Mouse (Mus musculus) left cerebral cortex, postnatal 10 days (tissue): ENCODE measurements around the gene Dcn. TPM values are rescaled to one million over a fixed set of nuclear protein-coding genes. Genes with fewer than 3 reads are reported as not detected.

Source experiments
- DNase-seq, 2 experiments: peaks; one replicate each; pipeline ENCODE4 v3.0.0; 2021 to 2022; ENCODE audit warnings: low spot score in 2 of 2, mixed read lengths in 1 of 2; ENCODE audit errors: extremely low spot score in 1 of 2
- intact Hi-C: fragments of 180-260 bp; cut with DNase I; formaldehyde crosslinking; loops from one replicate; pipeline ENCODE4 v1.15.1; 2025
- total RNA-seq, 2 experiments: library from RNA; stranded (reverse); gene quantifications; 2 replicates each; pipeline ENCODE4 v1.2.3; 2021

The Dcn gene
- total RNA-seq, 2 experiments from 2014 or later, result 24.6 to 33.5 TPM

DNA sequence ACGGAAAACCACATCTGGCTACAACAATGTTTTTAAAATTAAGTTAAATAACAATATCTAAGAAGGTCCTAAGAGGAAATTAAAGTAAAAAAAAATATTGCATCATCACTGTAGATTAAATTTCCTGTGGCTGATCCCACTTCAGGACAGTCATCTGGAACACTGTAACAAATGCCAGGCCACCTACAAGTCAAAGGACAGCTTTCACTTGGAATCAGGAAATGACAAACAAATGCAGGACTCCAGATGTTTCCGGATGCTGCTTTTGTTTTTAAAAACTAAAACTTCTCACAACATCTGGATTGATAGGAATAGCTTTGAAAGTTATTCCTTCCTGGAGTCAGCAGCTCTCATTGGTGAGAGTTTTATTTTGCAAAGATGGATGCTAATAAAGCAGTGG lies 57.5 kb downstream of the Dcn start:
- no peak for DNase-seq
- intact Hi-C loops, result no loop called here

DNA sequence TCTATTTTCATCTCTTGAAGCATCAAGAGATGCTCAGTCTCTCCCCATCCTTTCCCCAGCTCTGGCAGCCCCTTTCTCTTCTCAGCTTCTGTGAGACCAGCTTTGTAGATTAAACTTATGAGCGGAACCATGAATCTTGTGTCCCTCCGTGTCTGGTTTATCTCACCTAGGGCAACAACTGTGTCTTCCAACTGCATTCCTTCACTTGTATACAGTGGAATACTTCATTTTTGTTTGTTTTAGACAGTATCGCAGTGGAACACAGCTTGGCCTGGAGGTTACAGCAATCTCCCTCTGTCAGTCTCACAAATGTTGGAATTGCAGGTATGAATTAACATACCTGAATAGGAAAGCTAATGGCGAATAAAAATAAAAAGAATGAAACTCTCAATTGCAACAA lies 58.8 kb downstream of the Dcn start:
- intact Hi-C loops, result no loop called here
- no peak for DNase-seq

DNA sequence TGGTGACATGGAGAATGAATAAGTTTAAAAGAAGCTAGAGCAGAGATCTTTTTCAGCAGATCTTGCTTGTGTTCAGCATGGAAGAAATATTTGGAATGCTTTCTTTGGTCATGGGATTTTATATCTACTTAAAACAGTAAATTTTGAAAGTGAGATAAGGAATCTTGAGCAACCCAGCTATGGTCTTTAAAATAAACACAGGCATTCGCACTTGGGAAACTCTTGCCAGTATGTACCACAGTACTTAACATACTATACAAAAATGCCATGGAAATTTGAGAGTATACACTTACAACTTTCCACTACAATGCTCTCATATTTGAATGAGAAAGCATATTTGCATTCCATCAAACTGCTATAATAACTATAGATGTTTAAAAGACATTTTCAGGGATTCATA lies 68.3 kb downstream of the Dcn start:
- intact Hi-C loops, result no loop called here
- no peak for DNase-seq

DNA sequence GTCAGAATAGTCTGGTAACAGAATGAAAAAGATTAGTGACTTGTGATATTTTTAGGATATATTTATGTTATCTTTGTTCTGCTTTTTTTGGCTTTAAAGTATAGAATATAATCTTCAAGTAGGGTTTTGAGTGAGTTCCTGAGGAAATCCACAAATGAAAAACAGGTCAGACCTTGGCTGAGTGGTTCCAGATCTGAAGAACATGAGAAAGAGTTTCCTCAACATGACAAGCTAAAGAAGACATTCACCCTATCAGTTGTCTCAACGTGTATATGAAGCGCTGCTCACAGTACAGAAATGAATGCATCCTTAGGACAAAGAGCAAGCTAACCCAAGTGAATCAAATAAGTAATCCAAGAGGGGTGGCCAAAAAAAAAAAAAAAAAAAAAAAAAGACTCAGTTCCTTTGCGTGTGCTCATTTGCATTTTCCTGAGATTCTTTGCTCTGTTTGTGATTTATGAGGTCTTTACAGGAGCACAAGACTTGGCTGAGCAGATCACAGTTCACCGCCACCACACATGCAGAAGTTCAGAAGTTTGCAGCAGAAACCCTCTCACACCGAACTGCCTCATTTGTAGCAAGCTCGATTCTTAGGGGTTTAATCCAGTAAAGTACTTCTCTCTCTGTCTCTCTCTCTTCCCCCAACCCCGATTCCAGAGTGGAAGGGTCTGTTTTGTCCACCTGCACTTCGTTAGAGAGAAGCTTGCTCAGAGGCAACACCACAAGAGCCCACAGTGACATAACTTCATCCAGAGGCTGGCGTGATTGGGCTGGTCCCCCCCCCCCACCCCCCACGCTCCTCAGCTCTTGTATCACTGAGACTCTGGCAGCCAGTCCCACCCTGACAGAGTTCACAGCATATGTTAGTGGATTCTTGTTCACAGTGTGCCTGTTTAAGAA lies 85.8 kb downstream of the Dcn start, which contains the start of gene Lum:
Lum (plus strand) TSS at position 172 of the 900 bp plus-strand sequence.
- DNase-seq, result no peak
- intact Hi-C loops, result no loop called here

DNA sequence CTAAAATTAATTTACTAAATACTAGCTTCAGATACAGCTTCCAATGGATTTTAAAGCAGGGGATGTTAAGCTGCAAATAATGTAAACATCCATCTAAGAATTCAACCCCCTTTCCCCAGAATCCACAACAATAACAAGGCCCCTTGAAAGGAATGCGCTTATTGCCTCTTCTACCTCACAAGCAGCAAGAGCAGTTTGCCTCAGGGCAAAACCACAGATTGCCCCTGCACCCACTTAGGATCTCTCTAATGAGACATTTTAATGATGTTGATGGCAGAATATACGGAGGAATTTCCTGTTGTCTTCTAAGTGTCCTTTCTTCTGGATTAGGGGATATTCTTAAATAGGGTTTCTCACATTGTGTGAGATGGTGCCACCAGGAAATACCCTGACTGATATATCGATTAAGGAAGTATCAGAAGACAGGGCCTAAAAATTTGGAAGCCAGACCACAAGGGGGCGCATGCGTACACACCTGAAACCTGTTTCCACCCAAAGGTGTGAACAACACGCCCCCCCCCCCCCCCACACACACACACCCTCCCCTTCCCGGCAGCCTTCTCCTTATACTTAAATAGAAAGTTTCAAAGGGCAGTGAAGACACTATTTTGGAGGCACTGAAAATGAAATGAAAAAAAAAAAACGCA lies 88.2 kb downstream of the Dcn start:
- intact Hi-C loops, result no loop called here
- DNase-seq, result no peak

Other genes starting within 250 kb of the Dcn start
- gene Lum, start 85.5 kb downstream of the Dcn start, total RNA-seq, result 1 to 10 TPM; 3.2 to 3.8 TPM
- not detected for gene Kera, start 127.3 kb downstream of the Dcn start, total RNA-seq
- under 1 TPM; 0.19 to 0.32 TPM for gene Epyc, start 164.5 kb downstream of the Dcn start, total RNA-seq
- gene Ccer1, start 213.4 kb downstream of the Dcn start, total RNA-seq, result not detected
- under 1 TPM in 1 of 2 experiments, not detected in 1; 0.24 TPM for gene C030005K15Rik, start 247.1 kb downstream of the Dcn start, total RNA-seq